Mouse (Mus musculus): ENCODE measurements at regions not wholly inside any gene's neighbourhood (a gene's known extent, or its start where the extent isn't known, plus 50 kb on each side); places are given as distances from the start of the nearest gene placed in this dataset.
"Not testable (repeated sequence)": the region's sequence is repeated elsewhere in the genome, so short reads cannot be mapped to it uniquely, and the experiment has no call there.

DNA sequence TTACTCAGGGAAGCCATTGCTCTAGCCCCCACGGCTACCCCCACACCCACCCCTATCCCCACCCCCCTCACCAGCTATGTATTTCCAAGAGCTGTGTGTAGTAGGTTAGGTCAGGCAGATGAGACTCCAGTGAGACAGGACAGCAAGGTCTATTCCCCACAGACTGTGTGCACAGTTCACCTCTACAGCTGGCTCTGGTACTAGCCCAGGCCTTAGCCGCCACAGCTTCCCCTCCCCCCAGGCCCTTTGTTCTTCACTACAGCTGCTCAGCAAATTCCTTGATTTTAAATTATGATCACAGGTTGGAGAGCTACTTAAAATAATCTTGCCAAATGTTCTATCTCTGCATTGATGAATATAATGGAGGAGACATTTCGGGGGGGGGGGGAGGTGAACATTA is 119.8 kb downstream of the Tomm20 start:
- no peak for ATAC-seq (replicated peaks in 1 of 2; ENCODE audit: insufficient read depth in 1 of 2, low FRiP score in 2 of 2, low TSS enrichment in 1 of 2, low read depth in 1 of 2, poor library complexity in 2 of 2, severe bottlenecking in 2 of 2)

- no peak for ATAC-seq (replicated peaks in 1 of 2; ENCODE audit: insufficient read depth in 1 of 2, low FRiP score in 2 of 2, low TSS enrichment in 1 of 2, low read depth in 1 of 2, poor library complexity in 2 of 2, severe bottlenecking in 2 of 2)
These were observed 121.0 kb downstream of the Tomm20 start for GRCm38 (mm10) chr8:126824575-126825208.

DNA sequence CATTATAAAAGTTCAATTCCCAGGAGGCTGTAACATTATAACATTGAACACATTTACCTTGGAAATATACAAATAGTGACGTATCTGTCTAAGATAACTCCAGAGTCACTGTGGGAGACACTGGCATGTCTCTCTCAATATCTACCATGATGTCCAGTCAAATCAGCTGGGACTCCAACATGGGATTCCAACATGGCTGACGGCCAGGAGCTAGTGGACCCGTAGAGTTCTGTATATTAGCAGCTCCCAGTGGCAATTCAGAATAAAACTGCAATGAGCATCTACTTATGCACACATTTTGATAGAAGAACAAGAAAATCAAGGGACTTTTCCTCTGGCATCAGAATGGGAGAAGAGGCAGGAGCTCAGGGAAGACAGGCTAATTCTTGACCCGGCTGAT is 123.4 kb downstream of the Tomm20 start:
- ATAC-seq (replicated peaks in 1 of 2; ENCODE audit: insufficient read depth in 1 of 2, low FRiP score in 2 of 2, low TSS enrichment in 1 of 2, low read depth in 1 of 2, poor library complexity in 2 of 2, severe bottlenecking in 2 of 2), result no peak

DNA sequence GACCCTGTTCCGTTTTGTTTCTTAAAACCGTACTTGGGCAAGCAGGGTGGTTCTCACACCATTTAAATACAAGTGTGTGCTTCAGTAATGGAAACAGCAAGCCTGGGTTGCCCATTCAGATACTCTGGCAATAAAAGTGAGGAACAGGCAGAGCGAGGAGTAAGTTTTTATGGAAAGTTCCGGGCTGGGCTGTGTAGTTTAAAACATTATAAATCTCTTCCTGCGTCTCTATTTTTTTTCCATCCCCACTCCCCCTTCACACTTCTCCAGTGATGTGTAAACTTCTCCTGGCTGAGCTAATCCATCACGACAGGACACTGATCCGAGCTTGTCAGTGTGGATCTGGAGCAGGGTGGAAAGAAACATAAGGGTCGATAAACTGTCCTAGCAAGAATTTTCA is 124.4 kb downstream of the Tomm20 start:
- ATAC-seq (replicated peaks in 1 of 2; ENCODE audit: insufficient read depth in 1 of 2, low FRiP score in 2 of 2, low TSS enrichment in 1 of 2, low read depth in 1 of 2, poor library complexity in 2 of 2, severe bottlenecking in 2 of 2), result no peak

GRCm38 (mm10) chr8:126820502-126820901 is 125.1 kb downstream of the Tomm20 start:
- no peak for ATAC-seq (replicated peaks in 1 of 2; ENCODE audit: insufficient read depth in 1 of 2, low FRiP score in 2 of 2, low TSS enrichment in 1 of 2, low read depth in 1 of 2, poor library complexity in 2 of 2, severe bottlenecking in 2 of 2)

DNA sequence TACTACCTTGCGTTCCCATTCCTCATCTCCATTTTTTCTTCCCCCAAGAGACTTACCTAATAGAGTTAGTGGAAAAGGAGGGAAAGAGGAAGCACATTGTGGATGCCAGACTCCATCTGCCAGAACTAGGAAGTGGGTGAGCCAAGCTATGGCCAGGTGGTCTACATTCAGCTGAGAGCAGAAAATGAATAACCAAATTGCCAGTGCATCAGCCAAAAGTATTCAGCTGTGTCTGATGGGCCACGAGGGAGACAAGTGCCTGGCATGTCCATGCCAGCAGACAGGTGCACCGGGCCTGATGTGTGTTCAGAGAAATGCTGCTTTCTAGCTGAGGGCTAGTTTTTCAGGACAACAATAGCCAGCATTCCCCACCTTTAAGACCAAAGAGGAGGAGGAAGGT is 126.4 kb downstream of the Tomm20 start:
- no peak for ATAC-seq (replicated peaks in 1 of 2; ENCODE audit: insufficient read depth in 1 of 2, low FRiP score in 2 of 2, low TSS enrichment in 1 of 2, low read depth in 1 of 2, poor library complexity in 2 of 2, severe bottlenecking in 2 of 2)

DNA sequence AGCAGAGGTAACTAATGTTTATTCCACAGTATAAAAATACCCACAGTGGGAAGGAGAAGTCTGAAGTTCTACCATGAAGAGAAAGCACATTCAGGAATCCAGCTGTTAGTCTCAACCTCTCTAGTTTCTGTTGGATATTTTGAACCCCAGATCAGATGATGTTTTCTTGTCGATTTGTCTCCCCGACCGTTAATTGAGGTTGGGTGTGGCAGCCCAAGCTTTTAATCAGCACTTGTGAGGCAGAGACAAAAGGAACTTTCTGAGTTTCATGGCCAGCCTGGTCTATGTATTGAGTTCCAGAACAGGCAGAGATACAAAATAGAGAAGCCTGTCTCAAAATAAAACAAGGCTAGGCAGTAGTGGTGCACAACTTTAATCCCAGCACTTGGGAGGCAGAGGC is 129.5 kb downstream of the Tomm20 start:
- no peak for ATAC-seq (replicated peaks in 1 of 2; ENCODE audit: insufficient read depth in 1 of 2, low FRiP score in 2 of 2, low TSS enrichment in 1 of 2, low read depth in 1 of 2, poor library complexity in 2 of 2, severe bottlenecking in 2 of 2)

DNA sequence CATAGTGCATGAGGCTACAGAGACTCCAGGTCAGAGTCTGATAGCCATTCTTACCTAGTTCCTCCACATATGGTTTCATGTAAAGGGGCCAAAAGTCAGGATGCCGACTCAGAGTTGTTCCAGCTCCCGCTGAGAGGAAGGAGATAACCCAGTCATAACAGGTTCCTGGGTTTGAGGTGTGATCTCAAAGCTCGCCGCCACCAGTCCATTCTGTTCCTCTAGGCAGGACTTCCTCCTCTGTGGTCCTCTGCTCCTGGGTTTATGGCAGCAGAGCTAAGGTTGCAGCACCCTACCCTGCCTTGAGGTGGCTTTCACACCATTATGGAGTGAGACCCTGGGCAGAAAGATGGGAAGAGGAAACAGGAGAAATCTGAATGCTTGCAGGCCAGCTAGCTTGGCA is 131.2 kb downstream of the Tomm20 start:
- peak; percentile 36 to 39; a peak in 2 of 4 replicates for ATAC-seq (replicated peaks in 1 of 2; ENCODE audit: insufficient read depth in 1 of 2, low FRiP score in 2 of 2, low TSS enrichment in 1 of 2, low read depth in 1 of 2, poor library complexity in 2 of 2, severe bottlenecking in 2 of 2)

DNA sequence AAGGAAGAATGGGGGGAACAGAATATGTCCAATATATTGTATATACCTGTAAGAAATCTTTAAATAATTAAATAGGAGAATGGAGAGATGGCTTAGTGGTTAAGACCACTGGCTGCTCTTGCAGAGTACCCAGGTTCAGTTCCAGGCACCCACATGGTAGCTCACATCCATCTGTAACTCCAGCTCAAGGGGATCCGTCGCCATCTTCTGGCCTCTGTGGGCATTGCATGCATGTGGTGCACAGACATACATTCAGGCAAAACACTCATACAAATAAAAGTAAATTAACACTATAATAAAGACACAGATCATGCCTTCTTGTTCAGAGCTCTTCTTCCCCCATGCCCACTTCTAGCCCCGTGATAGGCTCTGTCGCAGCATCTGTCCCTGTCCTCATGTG is 132.0 kb downstream of the Tomm20 start:
- no peak for ATAC-seq (replicated peaks in 1 of 2; ENCODE audit: insufficient read depth in 1 of 2, low FRiP score in 2 of 2, low TSS enrichment in 1 of 2, low read depth in 1 of 2, poor library complexity in 2 of 2, severe bottlenecking in 2 of 2)

- no peak for ATAC-seq (replicated peaks in 1 of 2; ENCODE audit: insufficient read depth in 1 of 2, low FRiP score in 2 of 2, low TSS enrichment in 1 of 2, low read depth in 1 of 2, poor library complexity in 2 of 2, severe bottlenecking in 2 of 2)
These were observed 132.9 kb downstream of the Tomm20 start for GRCm38 (mm10) chr8:126812777-126813176.

- ATAC-seq (replicated peaks in 1 of 2; ENCODE audit: insufficient read depth in 1 of 2, low FRiP score in 2 of 2, low TSS enrichment in 1 of 2, low read depth in 1 of 2, poor library complexity in 2 of 2, severe bottlenecking in 2 of 2), result not testable (repeated sequence)
These were observed 134.3 kb downstream of the Tomm20 start for GRCm38 (mm10) chr8:126811358-126811757.

DNA sequence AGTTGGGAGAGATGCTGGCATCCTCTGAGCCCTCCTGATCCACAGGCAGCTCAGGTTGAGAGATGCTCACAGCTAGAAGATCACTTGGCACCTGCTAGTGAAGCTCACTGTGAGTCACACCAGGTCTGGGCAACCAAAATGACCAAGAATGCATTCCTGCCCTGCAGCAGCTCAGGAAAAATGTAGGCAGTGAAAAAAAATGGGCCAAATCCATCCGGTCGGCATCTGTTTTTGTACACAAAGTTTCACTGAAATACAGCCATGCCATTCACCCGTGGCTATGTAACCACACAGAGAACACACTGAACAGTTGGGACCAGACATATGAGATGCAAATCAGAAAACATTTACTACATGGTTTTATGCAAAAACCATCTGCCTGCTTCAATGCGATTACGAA is 135.1 kb downstream of the Tomm20 start:
- no peak for ATAC-seq (replicated peaks in 1 of 2; ENCODE audit: insufficient read depth in 1 of 2, low FRiP score in 2 of 2, low TSS enrichment in 1 of 2, low read depth in 1 of 2, poor library complexity in 2 of 2, severe bottlenecking in 2 of 2)

- ATAC-seq (replicated peaks in 1 of 2; ENCODE audit: insufficient read depth in 1 of 2, low FRiP score in 2 of 2, low TSS enrichment in 1 of 2, low read depth in 1 of 2, poor library complexity in 2 of 2, severe bottlenecking in 2 of 2), result no peak
These were observed 136.3 kb downstream of the Tomm20 start for GRCm38 (mm10) chr8:126809321-126809720.

GRCm38 (mm10) chr8:126808496-126808895 is 137.1 kb downstream of the Tomm20 start:
- ATAC-seq (replicated peaks in 1 of 2; ENCODE audit: insufficient read depth in 1 of 2, low FRiP score in 2 of 2, low TSS enrichment in 1 of 2, low read depth in 1 of 2, poor library complexity in 2 of 2, severe bottlenecking in 2 of 2), result no peak

- peak; percentile 3 to 55; a peak in 1 of 4 replicates for ATAC-seq (replicated peaks in 1 of 2; ENCODE audit: insufficient read depth in 1 of 2, low FRiP score in 2 of 2, low TSS enrichment in 1 of 2, low read depth in 1 of 2, poor library complexity in 2 of 2, severe bottlenecking in 2 of 2)
These were observed 138.4 kb downstream of the Tomm20 start for GRCm38 (mm10) chr8:126807171-126807768.

GRCm38 (mm10) chr8:126806591-126806990 is 139.1 kb downstream of the Tomm20 start:
- no peak for ATAC-seq (replicated peaks in 1 of 2; ENCODE audit: insufficient read depth in 1 of 2, low FRiP score in 2 of 2, low TSS enrichment in 1 of 2, low read depth in 1 of 2, poor library complexity in 2 of 2, severe bottlenecking in 2 of 2)

DNA sequence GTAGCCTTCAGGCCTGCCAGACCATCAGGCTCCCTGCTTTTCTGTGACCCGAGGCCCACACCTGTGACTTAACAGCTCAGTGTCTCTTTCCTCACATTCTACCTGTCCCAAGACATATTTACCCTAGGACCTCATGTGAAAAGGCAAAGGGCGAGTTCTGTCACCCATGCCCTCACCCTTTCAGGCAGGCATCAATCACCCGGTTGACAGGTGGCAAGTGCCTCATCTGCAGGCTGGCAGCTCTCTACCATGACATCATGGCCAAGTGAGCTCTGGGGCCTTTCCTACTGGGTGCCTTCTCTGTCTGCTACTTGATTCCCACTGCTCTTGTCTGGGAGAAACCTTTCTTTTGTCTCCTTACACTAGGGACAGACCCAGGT is 139.5 kb downstream of the Tomm20 start:
- ATAC-seq (replicated peaks in 1 of 2; ENCODE audit: insufficient read depth in 1 of 2, low FRiP score in 2 of 2, low TSS enrichment in 1 of 2, low read depth in 1 of 2, poor library complexity in 2 of 2, severe bottlenecking in 2 of 2), result no peak

GRCm38 (mm10) chr8:126805365-126806180 is 140.1 kb downstream of the Tomm20 start:
- ATAC-seq (replicated peaks in 1 of 2; ENCODE audit: insufficient read depth in 1 of 2, low FRiP score in 2 of 2, low TSS enrichment in 1 of 2, low read depth in 1 of 2, poor library complexity in 2 of 2, severe bottlenecking in 2 of 2), result peak; percentile 60 to 63

All from hematopoietic stem cell, adult 5-6 weeks (primary cell).